Mouse (Mus musculus) CH12.LX (cell line): Measurements from ENCODE around the gene Msx1. TPM values are rescaled to one million over a fixed set of nuclear protein-coding genes. Genes with fewer than 3 reads are reported as not detected.

Experiments used
- DNase-seq: peaks from one replicate; pipeline ENCODE4 v3.0.0-alpha.2; 2013; ENCODE audit errors: extremely low read depth
- H3K27ac ChIP-seq: 2 replicates; pipeline ENCODE4 v1.5.1; 2012; ENCODE audit warnings: low read depth, mild to moderate bottlenecking, control low read depth, moderate library complexity; ENCODE audit not compliant: insufficient read depth
- H3K27me3 ChIP-seq: replicated peaks from 2 replicates; pipeline ENCODE3; 2012; ENCODE audit warnings: inconsistent platforms
- H3K36me3 ChIP-seq, 2 experiments: replicated peaks in 1 of 2; 2 replicates each; pipeline versions ENCODE3 to v1.6.1; 2012; ENCODE audit warnings: inconsistent platforms in 1 of 2, low read length in 1 of 2, mild to moderate bottlenecking in 1 of 2, mixed read lengths in 1 of 2, moderate library complexity in 1 of 2; ENCODE audit not compliant: control insufficient read depth in 1 of 2, insufficient read depth in 1 of 2
- H3K4me1 ChIP-seq, 2 experiments: 2 replicates each; pipeline ENCODE4 v1.6.1; 2012; ENCODE audit warnings: inconsistent platforms in 1 of 2, moderate library complexity in 1 of 2; ENCODE audit not compliant: insufficient read depth in 2 of 2, control insufficient read depth in 1 of 2
- H3K4me2 ChIP-seq: 2 replicates; pipeline ENCODE4 v1.6.1; 2012; ENCODE audit warnings: low read depth, mild to moderate bottlenecking, control low read depth; ENCODE audit not compliant: poor library complexity, insufficient read depth, severe bottlenecking
- H3K4me3 ChIP-seq, 3 experiments: fragments of 150-350 bp in 1 of 3; sonication (generic) in 1 of 3; replicated peaks in 1 of 3; 2 replicates each; pipeline versions ENCODE3 to v1.5.1; 2011 to 2012; ENCODE audit warnings: low read depth in 2 of 3, low read length in 2 of 3, mild to moderate bottlenecking in 2 of 3, moderate library complexity in 2 of 3, control low read depth in 1 of 3, improper control_type of control experiment in 1 of 3, inconsistent platforms in 1 of 3, mixed read lengths in 1 of 3; ENCODE audit not compliant: poor library complexity in 1 of 3
- H3K79me2 ChIP-seq: replicated peaks from 2 replicates; pipeline ENCODE4 v1.6.1; 2012; ENCODE audit warnings: mild to moderate bottlenecking, moderate library complexity; ENCODE audit not compliant: control insufficient read depth, poor library complexity, insufficient read depth, severe bottlenecking; ENCODE audit errors: extremely low read depth
- H3K9ac ChIP-seq: 2 replicates; pipeline ENCODE4 v1.6.1; 2012; ENCODE audit warnings: low read depth, mild to moderate bottlenecking, control low read depth, moderate library complexity; ENCODE audit not compliant: insufficient read depth
- H3K9me3 ChIP-seq: replicated peaks from 2 replicates; pipeline ENCODE3; 2012; ENCODE audit warnings: low read length, inconsistent platforms, mixed read lengths
- BHLHE40 ChIP-seq: IDR thresholded peaks from 2 replicates; pipeline ENCODE4 v1.6.1; 2011; ENCODE audit warnings: mild to moderate bottlenecking, low read depth, low read length, improper control_type of control experiment
- CHD1 ChIP-seq: IDR thresholded peaks from 2 replicates; pipeline ENCODE4 v1.6.1; 2012; ENCODE audit warnings: low read depth, low read length, improper control_type of control experiment, inconsistent platforms
- CTCF ChIP-seq, 2 experiments: IDR thresholded peaks in 1 of 2; conservative IDR thresholded peaks in 1 of 2; 2 replicates each; pipeline ENCODE4 v1.5.1; 2011 to 2012; ENCODE audit warnings: low read depth in 2 of 2, low read length in 2 of 2, improper control_type of control experiment in 1 of 2, inconsistent platforms in 1 of 2, mild to moderate bottlenecking in 1 of 2, moderate library complexity in 1 of 2
- E2F4 ChIP-seq: IDR thresholded peaks from 2 replicates; pipeline ENCODE4 v1.6.1; 2011; ENCODE audit warnings: low read depth, low read length, improper control_type of control experiment; ENCODE audit not compliant: insufficient replicate concordance
- ELF1 ChIP-seq: IDR thresholded peaks from 2 replicates; pipeline ENCODE4 v1.6.1; 2014; ENCODE audit warnings: low read depth, mild to moderate bottlenecking, inconsistent platforms, low read length, improper control_type of control experiment
- EP300 ChIP-seq: IDR thresholded peaks from 2 replicates; pipeline ENCODE4 v1.6.1; 2011; ENCODE audit warnings: low read length, improper control_type of control experiment
- ETS1 ChIP-seq: conservative IDR thresholded peaks from 2 replicates; pipeline ENCODE4 v1.6.1; 2012; ENCODE audit warnings: low read depth, mild to moderate bottlenecking, inconsistent platforms, low read length, improper control_type of control experiment, moderate library complexity
- GABPA ChIP-seq: IDR thresholded peaks from 2 replicates; pipeline ENCODE4 v1.6.1; 2012; ENCODE audit warnings: low read depth, low read length, improper control_type of control experiment, inconsistent platforms; ENCODE audit not compliant: insufficient replicate concordance
- IRF4 ChIP-seq: IDR thresholded peaks from 2 replicates; pipeline ENCODE4 v1.6.1; 2014; ENCODE audit warnings: low read depth, mild to moderate bottlenecking, inconsistent platforms, low read length, improper control_type of control experiment
- JUN ChIP-seq: IDR thresholded peaks from 2 replicates; pipeline ENCODE4 v1.6.1; 2011; ENCODE audit warnings: low read depth, mild to moderate bottlenecking, low read length, improper control_type of control experiment, moderate library complexity; ENCODE audit not compliant: insufficient read depth
- MAX ChIP-seq: IDR thresholded peaks from 2 replicates; pipeline ENCODE4 v1.6.1; 2011; ENCODE audit warnings: low read length, improper control_type of control experiment
- MAZ ChIP-seq: IDR thresholded peaks from 2 replicates; pipeline ENCODE4 v1.6.1; 2012; ENCODE audit warnings: low read depth, mild to moderate bottlenecking, inconsistent platforms, low read length, improper control_type of control experiment, moderate library complexity
- MEF2A ChIP-seq: IDR thresholded peaks from 2 replicates; pipeline ENCODE4 v1.6.1; 2014; ENCODE audit warnings: low read depth, mild to moderate bottlenecking, inconsistent platforms, low read length, improper control_type of control experiment, borderline replicate concordance
- MYC ChIP-seq: IDR thresholded peaks from 2 replicates; pipeline ENCODE4 v1.6.1; 2011; ENCODE audit warnings: low read depth, mild to moderate bottlenecking, improper control_type of control experiment, low read length
- NRF1 ChIP-seq: IDR thresholded peaks from 2 replicates; pipeline ENCODE4 v1.6.1; 2014; ENCODE audit warnings: low read depth, mild to moderate bottlenecking, inconsistent platforms, low read length, improper control_type of control experiment, moderate library complexity
- PAX5 ChIP-seq: IDR thresholded peaks from 2 replicates; pipeline ENCODE4 v1.6.1; 2012; ENCODE audit warnings: low read length, inconsistent platforms, mixed read lengths
- POLR2A ChIP-seq: IDR thresholded peaks from 2 replicates; pipeline ENCODE4 v1.6.1; 2011; ENCODE audit warnings: low read depth, mild to moderate bottlenecking, improper control_type of control experiment, low read length
- POLR2AphosphoS2 ChIP-seq: IDR thresholded peaks from 2 replicates; pipeline ENCODE4 v1.6.1; 2011; ENCODE audit warnings: low read depth, low read length, improper control_type of control experiment
- RAD21 ChIP-seq: IDR thresholded peaks from 2 replicates; pipeline ENCODE4 v1.6.1; 2011; ENCODE audit warnings: low read depth, mild to moderate bottlenecking, low read length, improper control_type of control experiment, moderate library complexity
- RCOR1 ChIP-seq: conservative IDR thresholded peaks from 2 replicates; pipeline ENCODE4 v1.6.1; 2012; ENCODE audit warnings: low read depth, mild to moderate bottlenecking, inconsistent platforms, low read length, improper control_type of control experiment
- SIN3A ChIP-seq: IDR thresholded peaks from 2 replicates; pipeline ENCODE4 v1.6.1; 2012; ENCODE audit warnings: low read length, improper control_type of control experiment, inconsistent platforms
- SMC3 ChIP-seq: IDR thresholded peaks from 2 replicates; pipeline ENCODE4 v1.6.1; 2011; ENCODE audit warnings: low read depth, low read length, improper control_type of control experiment
- TCF12 ChIP-seq: IDR thresholded peaks from 2 replicates; pipeline ENCODE4 v1.6.1; 2014; ENCODE audit warnings: low read depth, mild to moderate bottlenecking, inconsistent platforms, low read length, improper control_type of control experiment
- UBTF ChIP-seq: IDR thresholded peaks from 2 replicates; pipeline ENCODE4 v1.6.1; 2012; ENCODE audit warnings: low read depth, mild to moderate bottlenecking, inconsistent platforms, low read length, improper control_type of control experiment, moderate library complexity
- USF1 ChIP-seq: IDR thresholded peaks from 2 replicates; pipeline ENCODE4 v1.6.1; 2014; ENCODE audit warnings: low read depth, mild to moderate bottlenecking, inconsistent platforms, low read length, improper control_type of control experiment
- USF2 ChIP-seq: conservative IDR thresholded peaks from 2 replicates; pipeline ENCODE4 v1.6.1; 2011; ENCODE audit warnings: low read depth, low read length, improper control_type of control experiment
- ZMIZ1 ChIP-seq: IDR thresholded peaks from 2 replicates; pipeline ENCODE4 v1.6.1; 2012; ENCODE audit warnings: low read depth, mild to moderate bottlenecking, inconsistent platforms, low read length, improper control_type of control experiment
- dilution Hi-C: fragments of 300-500 bp; cut with MboI; formaldehyde crosslinking; loops from 2 replicates; pipeline ENCODE4 v1.14.3; 2020; ENCODE audit warnings: low sequenced_read_pairs; ENCODE audit not compliant: extremely low pct_unique_long_range_greater_than_20kb, extremely low pct_ligation_motif_present
- in situ Hi-C: fragments of 300-500 bp; cut with MboI; formaldehyde crosslinking; loops from 3 replicates; pipeline ENCODE4 v1.14.3; 2019; ENCODE audit warnings: low sequenced_read_pairs, low pct_ligation_motif_present, low pct_unique_long_range_greater_than_20kb, mixed read lengths
- polyA plus RNA-seq: library from polyadenylated mRNA; unstranded; fragments of >175 nt; gene quantifications from 2 replicates; pipeline ENCODE4 v1.2.1, GENCODE M21; 2012; ENCODE audit warnings: low read depth; ENCODE audit not compliant: insufficient read length
- total RNA-seq, 2 experiments: library from RNA; depleted of rRNA; stranded (reverse); fragments of 300-350 nt in 1 of 2; fragments of >200 nt in 1 of 2; gene quantifications; 2 replicates each; pipeline ENCODE4 v1.2.3; 2012 to 2014

Msx1 gene
- total and polyA plus RNA-seq, 3 experiments: not detected

GRCm38 (mm10) chr5:37835590-37836266 lies 11.3 kb upstream of the Msx1 start:
- Histone ChIP-seq H3K27me3 (peaks cover 78% of the 10 kb centered on the region), H3K79me2 (no peaks in the 10 kb centered on the region), H3K4me2 (no peak overlapping the region), H3K27ac (no peak overlapping the region), H3K9ac (no peak overlapping the region), H3K36me3 (no peaks in the 10 kb centered on the region), H3K4me3 (no peak overlapping the region), H3K4me1 (no peaks in the 10 kb centered on the region), H3K9me3 (no peaks in the 10 kb centered on the region)
- dilution Hi-C loops: no loop called here
- DNase-seq: no peak
- TF ChIP-seq MYC: no peak
- no peak for TF ChIP-seq BHLHE40
- TF ChIP-seq ETS1: no peak
- no peak for TF ChIP-seq PAX5
- TF ChIP-seq E2F4: no peak
- TF ChIP-seq MAX: no peak
- no peak for TF ChIP-seq ZMIZ1
- TF ChIP-seq SIN3A: no peak
- no peak for TF ChIP-seq UBTF
- no peak for TF ChIP-seq ELF1
- no peak for TF ChIP-seq IRF4
- no peak for TF ChIP-seq GABPA
- TF ChIP-seq RCOR1: no peak
- no peak for TF ChIP-seq MAZ
- TF ChIP-seq CHD1: no peak
- no peak for TF ChIP-seq USF1
- TF ChIP-seq TCF12: no peak
- in situ Hi-C loops: no loop called here

- no peak overlapping the region for H3K4me3 ChIP-seq
- H3K79me2 ChIP-seq: no peaks in the 10 kb centered on the region
- DNase-seq: no peak
- dilution Hi-C loops (no loop called here), in situ Hi-C loops (no loop called here)
- H3K27me3 ChIP-seq: peaks cover 66% of the 10 kb centered on the region
- no peak overlapping the region for H3K4me2 ChIP-seq
- no peak overlapping the region for H3K9ac ChIP-seq
- H3K36me3 ChIP-seq: no peaks in the 10 kb centered on the region
- TF ChIP-seq MYC (no peak), USF2 (no peak), GABPA (no peak), PAX5 (no peak), CTCF (conservative IDR thresholded peaks at IDR 0.05 in 1 of 2, IDR thresholded peaks at IDR 0.05 in 1 of 2; ENCODE audit: low read depth in 2 of 2, low read length in 2 of 2) (no peak), ELF1 (no peak), E2F4 (no peak), EP300 (no peak), POLR2A (no peak), ZMIZ1 (no peak), POLR2AphosphoS2 (no peak), BHLHE40 (no peak), MEF2A (no peak), NRF1 (no peak), JUN (no peak), RAD21 (no peak), SMC3 (no peak), SIN3A (no peak), ETS1 (no peak)
- TF ChIP-seq, all 38 proteins: peak for 0
- Histone ChIP-seq H3K4me1 (no peaks in the 10 kb centered on the region), H3K9me3 (peaks cover 5% of the 10 kb centered on the region), H3K27ac (no peak overlapping the region)
Observed at GRCm38 (mm10) chr5:37832766-37833165, 8.4 kb upstream of the Msx1 start.
